Mouse (Mus musculus) embryonic facial prominence, embryonic 13.5 days (tissue): ENCODE data around the gene Bcat2. TPM values are rescaled to one million over a fixed set of nuclear protein-coding genes. Genes with fewer than 3 reads are reported as not detected.
A peak's percentile ranks its signal among the peaks of the same experiment; 100 is the strongest.

ENCODE experiments used
- ATAC-seq: fragments of 200-750 bp; cut with Nextera tagmentation; 2 replicates; pipeline ENCODE4 v1.8.0; 2017; ENCODE audit warnings: low read depth; ENCODE audit not compliant: insufficient number of reproducible peaks, insufficient read depth, low FRiP score, low TSS enrichment
- H3K27ac ChIP-seq: fragments of 300-500 bp; sonication (generic); 2 replicates; pipeline ENCODE4 v1.5.1; 2015; ENCODE audit warnings: moderate library complexity, mild to moderate bottlenecking, inconsistent platforms
- H3K27me3 ChIP-seq: fragments of 300-500 bp; sonication (generic); 2 replicates; pipeline ENCODE4 v1.6.1; 2015; ENCODE audit warnings: mild to moderate bottlenecking, inconsistent platforms
- H3K36me3 ChIP-seq: fragments of 300-500 bp; sonication (generic); 2 replicates; pipeline ENCODE4 v1.6.1; 2015; ENCODE audit warnings: mild to moderate bottlenecking, inconsistent platforms
- H3K4me1 ChIP-seq: fragments of 300-500 bp; sonication (generic); 2 replicates; pipeline ENCODE4 v1.6.1; 2015; ENCODE audit warnings: inconsistent platforms
- H3K4me2 ChIP-seq: fragments of 300-500 bp; sonication (generic); 2 replicates; pipeline ENCODE4 v1.6.1; 2015; ENCODE audit warnings: moderate library complexity, mild to moderate bottlenecking, inconsistent platforms
- H3K4me3 ChIP-seq: fragments of 300-500 bp; sonication (generic); 2 replicates; pipeline ENCODE4 v1.5.1; 2015; ENCODE audit warnings: mild to moderate bottlenecking, inconsistent platforms
- H3K9ac ChIP-seq: fragments of 300-500 bp; sonication (generic); 2 replicates; pipeline ENCODE4 v1.6.1; 2015; ENCODE audit warnings: mild to moderate bottlenecking, inconsistent platforms
- H3K9me3 ChIP-seq: fragments of 300-500 bp; sonication (generic); 2 replicates; pipeline ENCODE4 v1.6.1; 2016; ENCODE audit warnings: inconsistent platforms
- WGBS: fragments of 180-500 bp; shearing (Covaris S2); methylation state at CpG from one replicate; pipeline ENCODE4 v1.1.7; 2015; ENCODE audit warnings: mixed read lengths; 5-methylcytosine and 5-hydroxymethylcytosine counted together
- polyA plus RNA-seq: library from polyadenylated mRNA; unstranded; fragments of >200 nt; fragmentation: Nextera tagmentation; extraction: Ambion mirVana; gene quantifications from 2 replicates; pipeline ENCODE4 v1.2.1, GENCODE M21; 2015

Bcat2 gene
- polyA plus RNA-seq, 1 experiment from 2014 or later: 68.4 TPM

GRCm38 (mm10) chr7:45634946-45635681 is 65.2 kb downstream of the Bcat2 start:
- WGBS: 79% methylated on average over 11 of the region's 11 CpGs
- no peak overlapping the region for H3K4me3 ChIP-seq
- ATAC-seq: no peak
- peaks cover 11% of the 10 kb centered on the region for H3K36me3 ChIP-seq
- no peak overlapping the region for H3K9ac ChIP-seq
- peaks cover 30% of the 10 kb centered on the region for H3K27me3 ChIP-seq
- peaks cover 15% of the 10 kb centered on the region for H3K4me1 ChIP-seq
- H3K27ac ChIP-seq: 0 out of 2 replicates have a peak overlapping the region, but pooled peaks have one; percentile 13
- H3K4me2 ChIP-seq: no peak overlapping the region
- H3K9me3 ChIP-seq: 0 out of 2 replicates have a peak, but pooled peaks cover 6% of the 10 kb centered on the region

- H3K9ac ChIP-seq: no peak overlapping the region
Measured at GRCm38 (mm10) chr7:45635711-45636688, 66.0 kb downstream of the Bcat2 start.

GRCm38 (mm10) chr7:45637710-45638109 is 67.8 kb downstream of the Bcat2 start:
- WGBS: 94% methylated on average over 6 of the region's 6 CpGs
- no peak for ATAC-seq
- Histone ChIP-seq H3K36me3 (peaks cover 11% of the 10 kb centered on the region), H3K4me2 (peak overlapping the region; percentile 60), H3K4me3 (no peak overlapping the region), H3K4me1 (peaks cover 32% of the 10 kb centered on the region), H3K27me3 (peaks cover 9% of the 10 kb centered on the region), H3K9ac (peak overlapping the region; percentile 64; the same call in 1 of the 2 replicates), H3K9me3 (0 out of 2 replicates have a peak, but pooled peaks cover 6% of the 10 kb centered on the region), H3K27ac (no peak overlapping the region)

More at GRCm38 (mm10) chr7:45635711-45636688, 66.0 kb downstream of the Bcat2 start:
- 0 out of 2 replicates have a peak overlapping the region, but pooled peaks have one; percentile 13 for H3K27ac ChIP-seq
- H3K36me3 ChIP-seq: peaks cover 11% of the 10 kb centered on the region
- WGBS: 77% methylated on average over 15 of the region's 15 CpGs
- peaks cover 24% of the 10 kb centered on the region for H3K27me3 ChIP-seq
- H3K4me3 ChIP-seq: no peak overlapping the region
- H3K9me3 ChIP-seq: 0 out of 2 replicates have a peak, but pooled peaks cover 6% of the 10 kb centered on the region
- ATAC-seq: no peak
- H3K4me2 ChIP-seq: no peak overlapping the region
- H3K4me1 ChIP-seq: peaks cover 21% of the 10 kb centered on the region

GRCm38 (mm10) chr7:45638623-45639401 is 68.9 kb downstream of the Bcat2 start:
- whole genome bisulfite sequencing: 18% methylated on average over 29 of the region's 29 CpGs
- ATAC-seq: peak; percentile 83
- Histone ChIP-seq H3K4me3 (peak overlapping the region; percentile 36), H3K4me2 (peak overlapping the region; percentile 60), H3K36me3 (peaks cover 11% of the 10 kb centered on the region), H3K9me3 (0 out of 2 replicates have a peak, but pooled peaks cover 6% of the 10 kb centered on the region), H3K27me3 (no peaks in the 10 kb centered on the region), H3K9ac (peak overlapping the region; percentile 64), H3K27ac (no peak overlapping the region; the same call in 1 of the 2 replicates), H3K4me1 (peaks cover 37% of the 10 kb centered on the region)

Other genes with a start within 250 kb of the Bcat2 start
- 17.8 and 23.8 TPM in 2 replicates for gene Trpm4, start 236.4 kb upstream of the Bcat2 start, polyA plus RNA-seq
- 2.2 and 2.9 TPM in 2 replicates for gene Hrc, start 234.9 kb upstream of the Bcat2 start, polyA plus RNA-seq
- gene Ppfia3, start 203.1 kb upstream of the Bcat2 start, polyA plus RNA-seq: 6.6 and 8.2 TPM in 2 replicates
- 1.6 and 2.7 TPM in 2 replicates for gene Lin7b, start 199.6 kb upstream of the Bcat2 start, polyA plus RNA-seq
- gene Snrnp70, start 174.4 kb upstream of the Bcat2 start, polyA plus RNA-seq: 285 and 299 TPM in 2 replicates
- not detected in 2 replicates for gene Kcna7, start 164.5 kb upstream of the Bcat2 start, polyA plus RNA-seq
- gene Ntf5, start 156.5 kb upstream of the Bcat2 start, polyA plus RNA-seq: 4.6 and 6.1 TPM in 2 replicates
- gene Lhb, start 149.3 kb upstream of the Bcat2 start, polyA plus RNA-seq: 0.41 and 1.2 TPM in 2 replicates
- gene Gys1, start 135.3 kb upstream of the Bcat2 start, polyA plus RNA-seq: 38.0 and 39.6 TPM in 2 replicates
- 141 and 148 TPM in 2 replicates for gene Ruvbl2, start 132.1 kb upstream of the Bcat2 start, polyA plus RNA-seq
- 5,253 and 5,612 TPM in 2 replicates for gene Ftl1, start 110.3 kb upstream of the Bcat2 start, polyA plus RNA-seq
- gene Bax, start 103.3 kb upstream of the Bcat2 start, polyA plus RNA-seq: 154 and 190 TPM in 2 replicates
- gene Tulp2, start 88.3 kb upstream of the Bcat2 start, polyA plus RNA-seq: 0.59 and 1.2 TPM in 2 replicates
- gene Gm45808, start 83.3 kb upstream of the Bcat2 start, polyA plus RNA-seq: not detected in 2 replicates
- gene Dhdh, start 81.3 kb upstream of the Bcat2 start, polyA plus RNA-seq: 4.5 TPM in 2 replicates
- gene Nucb1, start 59.7 kb upstream of the Bcat2 start, polyA plus RNA-seq: 198 and 206 TPM in 2 replicates
- gene Ppp1r15a, start 43.9 kb upstream of the Bcat2 start, polyA plus RNA-seq: 22.9 and 23.0 TPM in 2 replicates
- 2.9 and 3.8 TPM in 2 replicates for gene Plekha4, start 43.8 kb upstream of the Bcat2 start, polyA plus RNA-seq
- gene Hsd17b14, start 15.3 kb upstream of the Bcat2 start, polyA plus RNA-seq: 0.25 and 0.83 TPM in 2 replicates
- 0.39 and 0.96 TPM in 2 replicates for gene Fgf21, start 45.3 kb downstream of the Bcat2 start, polyA plus RNA-seq
- 1.9 and 2.3 TPM in 2 replicates for gene Fut1, start 47.1 kb downstream of the Bcat2 start, polyA plus RNA-seq
- gene Izumo1, start 51.7 kb downstream of the Bcat2 start, polyA plus RNA-seq: 0.27 and 0.39 TPM in 2 replicates
- 8.0 and 8.8 TPM in 2 replicates for gene Rasip1, start 57.3 kb downstream of the Bcat2 start, polyA plus RNA-seq
- 5.2 and 7.8 TPM in 2 replicates for gene Mamstr, start 69.8 kb downstream of the Bcat2 start, polyA plus RNA-seq
- gene Fut2, start 96.2 kb downstream of the Bcat2 start, polyA plus RNA-seq: 0.45 and 0.54 TPM in 2 replicates
- gene Ntn5, start 113.9 kb downstream of the Bcat2 start, polyA plus RNA-seq: 5.4 and 5.7 TPM in 2 replicates
- 6.3 and 6.8 TPM in 2 replicates for gene Sec1, start 124.2 kb downstream of the Bcat2 start, polyA plus RNA-seq
- 15.2 and 17.3 TPM in 2 replicates for gene Car11, start 129.7 kb downstream of the Bcat2 start, polyA plus RNA-seq
- gene Dbp, start 134.9 kb downstream of the Bcat2 start, polyA plus RNA-seq: 7.8 and 10.2 TPM in 2 replicates
- gene Rpl18, start 145.3 kb downstream of the Bcat2 start, polyA plus RNA-seq: 936 and 1,128 TPM in 2 replicates
- 34.4 and 34.9 TPM in 2 replicates for gene Sphk2, start 147.8 kb downstream of the Bcat2 start, polyA plus RNA-seq
- 1.4 and 1.5 TPM in 2 replicates for gene Fam83e, start 151.1 kb downstream of the Bcat2 start, polyA plus RNA-seq
- gene Spaca4, start 155.7 kb downstream of the Bcat2 start, polyA plus RNA-seq: not detected in 2 replicates
- 4.1 and 4.2 TPM in 2 replicates for gene Lmtk3, start 213.6 kb downstream of the Bcat2 start, polyA plus RNA-seq
- gene Sult2b1, start 214.5 kb downstream of the Bcat2 start, polyA plus RNA-seq: 7.7 and 8.4 TPM in 2 replicates
- gene Cyth2, start 244.4 kb downstream of the Bcat2 start, polyA plus RNA-seq: 133 and 138 TPM in 2 replicates